Mouse (Mus musculus) myocyte (in vitro differentiated cells): ENCODE data around the gene Bysl. TPM values are rescaled to one million over a fixed set of nuclear protein-coding genes. Genes with fewer than 3 reads are reported as not detected.
"Not testable (repeated sequence)": the region's sequence is repeated elsewhere in the genome, so short reads cannot be mapped to it uniquely, and the experiment has no call there.

Source experiments
- H3K27me3 ChIP-seq: one replicate; pipeline ENCODE4 v1.6.1; 2011; ENCODE audit not compliant: control insufficient read depth, insufficient read depth, insufficient read length
- H3K36me3 ChIP-seq: one replicate; pipeline ENCODE4 v1.6.1; 2011; ENCODE audit not compliant: control insufficient read depth, insufficient read depth
- H3K4me2 ChIP-seq: one replicate; pipeline ENCODE4 v1.6.1; 2011; ENCODE audit warnings: low read depth, control low read depth
- H3K4me3 ChIP-seq: one replicate; pipeline ENCODE4 v1.5.1; 2011; ENCODE audit warnings: mild to moderate bottlenecking, control low read depth, moderate library complexity
- H3K79me2 ChIP-seq: one replicate; pipeline ENCODE4 v1.6.1; 2011; ENCODE audit not compliant: control insufficient read depth, insufficient read depth
- H3ac ChIP-seq: one replicate; pipeline ENCODE4 v1.6.1; 2011; ENCODE audit not compliant: control insufficient read depth, insufficient read length
- CEBPB ChIP-seq: IDR thresholded peaks from 2 replicates; pipeline ENCODE4 v1.6.1; 2011; ENCODE audit warnings: mild to moderate bottlenecking, moderate library complexity; ENCODE audit not compliant: poor library complexity, insufficient read depth, severe bottlenecking
- E2F4 ChIP-seq: IDR thresholded peaks from one replicate; pipeline ENCODE4 v1.6.1; 2011; ENCODE audit warnings: mild to moderate bottlenecking, control low read depth, moderate library complexity; ENCODE audit not compliant: insufficient read depth
- MAX ChIP-seq: IDR thresholded peaks from one replicate; pipeline ENCODE4 v1.6.1; 2011; ENCODE audit warnings: low read depth, mild to moderate bottlenecking, control low read depth
- MYOD1 ChIP-seq, 3 experiments: IDR thresholded peaks; one replicate each; pipeline ENCODE4 v1.6.1; 2011; ENCODE audit warnings: control low read depth in 2 of 3, low read depth in 2 of 3, mild to moderate bottlenecking in 2 of 3, moderate library complexity in 1 of 3; ENCODE audit not compliant: insufficient read length in 2 of 3, control insufficient read depth in 1 of 3
- MYOG ChIP-seq, 3 experiments: IDR thresholded peaks; one replicate each; pipeline ENCODE4 v1.6.1; 2011; ENCODE audit warnings: control low read depth in 2 of 3, low read depth in 2 of 3, mild to moderate bottlenecking in 2 of 3; ENCODE audit not compliant: insufficient read length in 2 of 3, control insufficient read depth in 1 of 3, insufficient read depth in 1 of 3
- POLR2A ChIP-seq: IDR thresholded peaks from one replicate; pipeline ENCODE4 v1.6.1; 2011; ENCODE audit warnings: low read depth, mild to moderate bottlenecking, control low read depth, moderate library complexity; ENCODE audit not compliant: insufficient read length
- POLR2AphosphoS2 ChIP-seq: IDR thresholded peaks from one replicate; pipeline ENCODE4 v1.6.1; 2011; ENCODE audit warnings: low read depth, control low read depth; ENCODE audit not compliant: insufficient read length
- REST ChIP-seq: IDR thresholded peaks from one replicate; pipeline ENCODE4 v1.6.1; 2011; ENCODE audit warnings: mild to moderate bottlenecking, control low read depth, moderate library complexity; ENCODE audit not compliant: insufficient read depth, insufficient read length
- SRF ChIP-seq: IDR thresholded peaks from one replicate; pipeline ENCODE4 v1.6.1; 2011; ENCODE audit warnings: low read depth; ENCODE audit not compliant: control insufficient read depth, insufficient read length
- TCF12 ChIP-seq: IDR thresholded peaks from one replicate; pipeline ENCODE4 v1.6.1; 2011; ENCODE audit warnings: mild to moderate bottlenecking, control low read depth; ENCODE audit not compliant: poor library complexity, insufficient read depth, severe bottlenecking
- TCF3 ChIP-seq: IDR thresholded peaks from one replicate; pipeline ENCODE4 v1.6.1; 2011; ENCODE audit warnings: low read depth, control low read depth; ENCODE audit not compliant: insufficient read length
- USF1 ChIP-seq: IDR thresholded peaks from one replicate; pipeline ENCODE4 v1.6.1; 2011; ENCODE audit warnings: low read depth, mild to moderate bottlenecking, control low read depth, moderate library complexity
- polyA plus RNA-seq: library from polyadenylated mRNA; unstranded; fragments of >200 nt; fragmentation: generic; extraction: Trizol; gene quantifications from one replicate; pipeline ENCODE4 v1.2.1, GENCODE M21; 2012; ENCODE audit warnings: missing spikeins

Gene Bysl
- polyA plus RNA-seq, 1 experiment = 41.0 TPM

GRCm38 (mm10) chr17:47627791-47628190 lies 16.5 kb upstream of the Bysl start:
- Histone ChIP-seq H3ac (no peak overlapping the region), H3K79me2 (peaks cover 3% of the 10 kb centered on the region), H3K36me3 (peaks cover 20% of the 10 kb centered on the region), H3K27me3 (no peaks in the 10 kb centered on the region), H3K4me2 (peak overlapping the region; percentile 91), H3K4me3 (peak overlapping the region; percentile 53)
- TF ChIP-seq SRF (no peak), REST (no peak), CEBPB (no peak), MYOG (IDR thresholded peaks at IDR 0.05; ENCODE audit: control insufficient read depth in 1 of 3, insufficient read depth in 1 of 3, insufficient read length in 2 of 3, low read depth in 2 of 3) (no peak), POLR2AphosphoS2 (no peak), MYOD1 (IDR thresholded peaks at IDR 0.05; ENCODE audit: control insufficient read depth in 1 of 3, insufficient read length in 2 of 3, low read depth in 2 of 3) (no peak), MAX (no peak), USF1 (no peak), E2F4 (no peak), TCF3 (no peak), TCF12 (no peak), POLR2A (no peak)

- Histone ChIP-seq H3K36me3 (peaks cover 20% of the 10 kb centered on the region), H3K4me3 (no peak overlapping the region), H3K27me3 (no peaks in the 10 kb centered on the region), H3K79me2 (no peaks in the 10 kb centered on the region), H3ac (no peak overlapping the region), H3K4me2 (no peak overlapping the region)
- TF ChIP-seq TCF3 (no peak), REST (no peak), TCF12 (no peak), SRF (no peak), MYOG (IDR thresholded peaks at IDR 0.05; ENCODE audit: control insufficient read depth in 1 of 3, insufficient read depth in 1 of 3, insufficient read length in 2 of 3, low read depth in 2 of 3) (peak in 1 of 3 experiments; percentile 8)
These were observed 14.7 kb upstream of the Bysl start for GRCm38 (mm10) chr17:47626031-47626430.

- TF ChIP-seq MAX = no peak
- TF ChIP-seq E2F4 = no peak
- no peak for TF ChIP-seq REST
- no peak for TF ChIP-seq POLR2AphosphoS2
- no peak for TF ChIP-seq TCF12
- no peak for TF ChIP-seq CEBPB
- TF ChIP-seq USF1 = no peak
- no peak for TF ChIP-seq MYOD1 (IDR thresholded peaks at IDR 0.05; ENCODE audit: control insufficient read depth in 1 of 3, insufficient read length in 2 of 3, low read depth in 2 of 3)
- no peak overlapping the region for H3K4me3 ChIP-seq
- H3K36me3 ChIP-seq = peaks cover 20% of the 10 kb centered on the region
- H3K27me3 ChIP-seq = no peaks in the 10 kb centered on the region
- no peak overlapping the region for H3K4me2 ChIP-seq
- H3ac ChIP-seq = no peak overlapping the region
- no peaks in the 10 kb centered on the region for H3K79me2 ChIP-seq
These were observed 13.8 kb upstream of the Bysl start for GRCm38 (mm10) chr17:47625088-47625487.

GRCm38 (mm10) chr17:47624572-47624971 lies 13.3 kb upstream of the Bysl start:
- H3K36me3 ChIP-seq = peaks cover 20% of the 10 kb centered on the region
- H3K27me3 ChIP-seq, H3K4me2 ChIP-seq, H3K79me2 ChIP-seq, H3ac ChIP-seq, H3K4me3 ChIP-seq: not testable (repeated sequence)

- Histone ChIP-seq H3K4me3 (no peak overlapping the region), H3K4me2 (no peak overlapping the region), H3K36me3 (peaks cover 28% of the 10 kb centered on the region), H3K27me3 (no peaks in the 10 kb centered on the region), H3ac (no peak overlapping the region), H3K79me2 (peaks cover 8% of the 10 kb centered on the region)
- no peak for TF ChIP-seq MYOG (IDR thresholded peaks at IDR 0.05; ENCODE audit: control insufficient read depth in 1 of 3, insufficient read depth in 1 of 3, insufficient read length in 2 of 3, low read depth in 2 of 3)
- no peak for TF ChIP-seq MYOD1 (IDR thresholded peaks at IDR 0.05; ENCODE audit: control insufficient read depth in 1 of 3, insufficient read length in 2 of 3, low read depth in 2 of 3)
- no peak for TF ChIP-seq E2F4
- no peak for TF ChIP-seq SRF
- no peak for TF ChIP-seq POLR2A
- TF ChIP-seq MAX = no peak
These were observed 11.7 kb upstream of the Bysl start for GRCm38 (mm10) chr17:47622912-47623554.
